Mouse (Mus musculus) left cerebral cortex, adult 11 months (tissue): ENCODE results near the gene 4930558K02Rik.

Experiments
- DNase-seq: peaks from one replicate; pipeline ENCODE4 v3.0.0; 2022; ENCODE audit warnings: low spot score

4930558K02Rik gene

GRCm38 (mm10) chr1:161979536-161979935 is at the start of gene 4930558K02Rik:
Gene 4930558K02Rik (minus strand): TSS chr1:161979636.
- DNase-seq = no peak

GRCm38 (mm10) chr1:162023681-162024270 is 44.3 kb upstream of the 4930558K02Rik start:
- no peak for DNase-seq

- no peak for DNase-seq
Observed at GRCm38 (mm10) chr1:162020766-162021165, 41.3 kb upstream of the 4930558K02Rik start.

GRCm38 (mm10) chr1:162020303-162020731 is 40.9 kb upstream of the 4930558K02Rik start:
- no peak for DNase-seq

GRCm38 (mm10) chr1:162018601-162018977 is 39.2 kb upstream of the 4930558K02Rik start:
- no peak for DNase-seq

- DNase-seq = no peak
Observed at GRCm38 (mm10) chr1:162017975-162018600, 38.7 kb upstream of the 4930558K02Rik start.

GRCm38 (mm10) chr1:162016982-162017381 is 37.5 kb upstream of the 4930558K02Rik start:
- DNase-seq = no peak

GRCm38 (mm10) chr1:162015247-162015862 is 35.9 kb upstream of the 4930558K02Rik start:
- DNase-seq = no peak

GRCm38 (mm10) chr1:162013561-162013960 is 34.1 kb upstream of the 4930558K02Rik start:
- no peak for DNase-seq

- no peak for DNase-seq
Observed at GRCm38 (mm10) chr1:162011523-162012245, 32.2 kb upstream of the 4930558K02Rik start.

- DNase-seq = no peak
Observed at GRCm38 (mm10) chr1:162009086-162009485, 29.6 kb upstream of the 4930558K02Rik start.

- no peak for DNase-seq
Observed at GRCm38 (mm10) chr1:162008631-162009067, 29.2 kb upstream of the 4930558K02Rik start.

GRCm38 (mm10) chr1:162008208-162008607 is 28.8 kb upstream of the 4930558K02Rik start:
- DNase-seq = no peak

- DNase-seq = no peak
Observed at GRCm38 (mm10) chr1:162006109-162006508, 26.7 kb upstream of the 4930558K02Rik start.

GRCm38 (mm10) chr1:162004821-162005770 is 25.7 kb upstream of the 4930558K02Rik start:
- no peak for DNase-seq

- no peak for DNase-seq
Observed at GRCm38 (mm10) chr1:162004518-162004780, 25.0 kb upstream of the 4930558K02Rik start.

- DNase-seq = no peak
Observed at GRCm38 (mm10) chr1:162003729-162004517, 24.5 kb upstream of the 4930558K02Rik start.

- DNase-seq = no peak
Observed at GRCm38 (mm10) chr1:162001328-162001727, 21.9 kb upstream of the 4930558K02Rik start.

- DNase-seq = peak; percentile 68
Observed at GRCm38 (mm10) chr1:161999882-162000371, 20.5 kb upstream of the 4930558K02Rik start.

GRCm38 (mm10) chr1:161999338-161999737 is 19.9 kb upstream of the 4930558K02Rik start:
- no peak for DNase-seq

GRCm38 (mm10) chr1:161998781-161999180 is 19.3 kb upstream of the 4930558K02Rik start:
- no peak for DNase-seq
